Mouse (Mus musculus): Measurements from ENCODE around the gene Map3k14.

DNA sequence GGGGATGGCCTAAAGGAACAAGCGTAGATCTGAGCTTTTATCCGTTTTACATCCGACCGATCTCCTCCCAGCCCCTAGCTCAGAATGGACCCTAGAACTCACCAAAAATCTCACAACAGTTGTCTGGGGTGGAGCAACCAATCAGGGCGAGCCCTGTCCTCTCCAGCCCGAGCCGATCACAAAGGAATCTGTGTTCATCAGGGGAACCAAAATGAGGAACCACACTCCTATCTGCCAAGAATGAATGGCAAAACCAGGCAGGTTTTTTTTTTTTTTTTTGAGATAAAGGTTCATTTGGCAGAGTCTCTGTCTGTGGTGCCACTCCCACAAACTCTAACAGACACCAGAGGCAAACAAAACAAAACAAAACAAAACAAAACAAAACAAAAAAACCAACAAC, 2.1 kb downstream of the Map3k14 start:
- TF ChIP-seq CTCF (IDR thresholded peaks at IDR 0.05; ENCODE audit: low read depth) (no peak), EP300 (IDR thresholded peaks at IDR 0.05; ENCODE audit: low read depth) (no peak)
